Mouse (Mus musculus) stomach, embryonic 15.5 days (tissue): ENCODE measurements around the gene Celf5. TPM values are rescaled to one million over a fixed set of nuclear protein-coding genes. Genes with fewer than 3 reads are reported as not detected.
"Not testable (repeated sequence)": the region's sequence is repeated elsewhere in the genome, so short reads cannot be mapped to it uniquely, and the experiment has no call there.

ENCODE experiments used
- ATAC-seq: fragments of 200-750 bp; cut with Nextera tagmentation; 2 replicates; pipeline ENCODE4 v1.8.0; 2017; ENCODE audit warnings: low read depth, moderate number of reproducible peaks, moderate TSS enrichment; ENCODE audit not compliant: insufficient read depth, low FRiP score
- H3K27ac ChIP-seq: fragments of 300-500 bp; sonication (generic); 2 replicates; pipeline ENCODE4 v1.5.1; 2015; ENCODE audit warnings: mild to moderate bottlenecking, inconsistent platforms
- H3K27me3 ChIP-seq: fragments of 300-500 bp; sonication (generic); replicated peaks from 2 replicates; pipeline ENCODE4 v1.6.1; 2015; ENCODE audit warnings: inconsistent platforms
- H3K36me3 ChIP-seq: fragments of 300-500 bp; sonication (generic); 2 replicates; pipeline ENCODE4 v1.6.1; 2015; ENCODE audit warnings: inconsistent platforms
- H3K4me1 ChIP-seq: fragments of 300-500 bp; sonication (generic); 2 replicates; pipeline ENCODE4 v1.6.1; 2015; ENCODE audit warnings: inconsistent platforms
- H3K4me2 ChIP-seq: fragments of 300-500 bp; sonication (generic); 2 replicates; pipeline ENCODE4 v1.6.1; 2015; ENCODE audit warnings: mild to moderate bottlenecking, inconsistent platforms
- H3K4me3 ChIP-seq: fragments of 300-500 bp; sonication (generic); replicated peaks from 2 replicates; pipeline ENCODE4 v1.5.1; 2015; ENCODE audit warnings: inconsistent platforms
- H3K9ac ChIP-seq: fragments of 300-500 bp; sonication (generic); 2 replicates; pipeline ENCODE4 v1.6.1; 2015; ENCODE audit warnings: inconsistent platforms
- H3K9me3 ChIP-seq: fragments of 300-500 bp; sonication (generic); 2 replicates; pipeline ENCODE4 v1.6.1; 2016; ENCODE audit warnings: inconsistent platforms
- WGBS: fragments of 180-500 bp; shearing (Covaris S2); methylation state at CpG from one replicate; pipeline ENCODE4 v1.1.7; 2015; 5-methylcytosine and 5-hydroxymethylcytosine counted together
- polyA plus RNA-seq: library from polyadenylated mRNA; unstranded; fragments of >200 nt; fragmentation: Nextera tagmentation; extraction: Ambion mirVana; gene quantifications from 2 replicates; pipeline ENCODE4 v1.2.1, GENCODE M21; 2015

Gene Celf5
- polyA plus RNA-seq, 1 experiment from 2014 or later: 1.7 TPM

DNA sequence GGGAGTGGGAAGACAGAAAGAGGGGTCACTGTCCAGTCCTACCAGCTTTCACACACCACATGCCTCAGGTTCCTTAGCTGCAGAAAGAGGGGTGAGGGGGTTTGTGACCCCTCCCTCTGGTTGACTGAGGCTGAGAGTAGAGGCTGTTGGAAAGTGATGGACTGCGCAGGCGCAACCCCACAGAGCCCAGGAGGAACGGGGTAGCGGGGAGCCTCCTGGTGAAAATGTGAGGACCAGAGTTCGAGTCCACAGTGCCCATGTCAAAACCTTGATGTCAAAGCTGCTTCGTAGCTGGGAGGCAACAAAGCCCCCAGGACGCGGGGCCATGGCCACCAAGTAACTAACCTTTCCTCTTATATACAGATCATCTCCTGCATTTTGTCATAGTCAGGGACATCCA is 24.9 kb downstream of the Celf5 start:
- Histone ChIP-seq H3K9ac (no peak overlapping the region), H3K36me3 (no peaks in the 10 kb centered on the region), H3K4me3 (no peak overlapping the region), H3K9me3 (no peaks in the 10 kb centered on the region), H3K4me1 (peaks cover 5% of the 10 kb centered on the region; the same call in 1 of the 2 replicates), H3K27me3 (peaks cover 89% of the 10 kb centered on the region), H3K4me2 (no peak overlapping the region), H3K27ac (no peak overlapping the region)
- no peak for ATAC-seq
- WGBS: 82% methylated on average over 8 of the region's 8 CpGs

DNA sequence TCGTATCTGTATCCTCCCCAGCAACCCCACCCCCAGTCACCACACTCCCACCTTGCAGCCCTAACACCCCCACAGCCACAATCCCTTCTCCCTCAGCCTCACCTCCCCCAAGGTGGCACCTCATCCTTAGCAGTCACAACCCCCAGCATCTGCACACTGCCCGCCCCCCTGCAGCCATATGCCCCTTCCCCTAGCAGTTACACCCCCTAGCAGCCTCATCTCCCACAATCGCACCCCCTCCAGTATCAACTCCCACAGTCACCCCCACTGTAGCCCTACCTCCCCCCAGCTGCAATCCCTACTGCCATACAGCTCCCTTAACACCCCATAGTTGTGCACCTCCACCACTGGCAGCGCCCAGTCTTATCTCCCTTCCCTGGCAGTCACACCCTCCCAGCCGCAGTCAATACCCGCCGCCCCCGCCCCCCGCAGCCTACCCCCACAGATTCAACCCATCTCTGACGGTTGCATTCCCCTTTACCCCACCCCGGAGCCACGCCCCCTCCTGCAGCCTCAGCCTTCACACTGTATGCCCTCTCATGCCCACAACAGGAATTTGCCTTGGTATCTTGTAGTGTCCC is 25.4 kb downstream of the Celf5 start:
- Histone ChIP-seq H3K27me3 (peaks cover 89% of the 10 kb centered on the region), H3K4me1 (peaks cover 3% of the 10 kb centered on the region; the same call in 1 of the 2 replicates), H3K36me3 (no peaks in the 10 kb centered on the region), H3K27ac (no peak overlapping the region), H3K9me3 (no peaks in the 10 kb centered on the region), H3K4me2 (no peak overlapping the region), H3K4me3 (no peak overlapping the region), H3K9ac (no peak overlapping the region)
- WGBS: 35% methylated on average over 12 of the region's 12 CpGs
- ATAC-seq: no peak

GRCm38 (mm10) chr10:81455181-81455895 is 27.2 kb downstream of the Celf5 start, which contains the start of gene Nfic:
Nfic (minus strand) TSS chr10:81455635.
- ATAC-seq: no peak
- Histone ChIP-seq H3K27ac (no peak within 1 kb of the TSS), H3K4me1 (no peaks in the 10 kb centered on the region; the same call in 1 of the 2 replicates), H3K4me2 (no peak within 1 kb of the TSS), H3K9ac (no peak within 1 kb of the TSS), H3K4me3 (no peak within 1 kb of the TSS), H3K27me3 (peaks cover 89% of the 10 kb centered on the region), H3K36me3 (no peaks in the 10 kb centered on the region), H3K9me3 (no peaks in the 10 kb centered on the region)
- WGBS: 53% methylated on average over 28 of the region's 28 CpGs

GRCm38 (mm10) chr10:81454106-81454505 is 28.4 kb downstream of the Celf5 start:
- H3K27me3 ChIP-seq: peaks cover 79% of the 10 kb centered on the region
- no peak overlapping the region for H3K9ac ChIP-seq
- no peaks in the 10 kb centered on the region; the same call in 1 of the 2 replicates for H3K4me1 ChIP-seq
- no peak for ATAC-seq
- H3K4me2 ChIP-seq: no peak overlapping the region
- no peak overlapping the region for H3K27ac ChIP-seq
- no peaks in the 10 kb centered on the region for H3K9me3 ChIP-seq
- 66% methylated on average over 2 of the region's 2 CpGs for WGBS
- no peaks in the 10 kb centered on the region for H3K36me3 ChIP-seq
- H3K4me3 ChIP-seq: no peak overlapping the region

DNA sequence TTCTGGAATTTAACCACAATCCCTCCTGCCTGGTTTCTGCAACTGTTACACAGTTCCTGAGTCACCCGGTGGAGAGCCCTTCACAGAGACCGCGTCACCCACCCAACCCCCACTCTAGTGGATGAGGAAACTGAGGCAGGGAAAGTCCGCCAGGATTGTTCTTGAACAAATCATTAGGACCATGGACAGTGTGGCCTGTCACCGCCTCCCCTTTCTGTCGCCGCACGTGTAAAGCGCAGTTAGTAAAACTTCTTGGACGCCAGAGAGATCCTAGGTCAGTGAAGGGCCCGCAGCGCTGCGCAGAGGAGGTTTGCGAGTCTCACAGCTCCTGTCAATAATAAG is 29.6 kb downstream of the Celf5 start:
- WGBS: 2% methylated on average over 14 of the region's 14 CpGs
- Histone ChIP-seq H3K4me3 (no peak overlapping the region), H3K9ac (no peak overlapping the region), H3K9me3 (no peaks in the 10 kb centered on the region), H3K4me1 (no peaks in the 10 kb centered on the region; the same call in 1 of the 2 replicates), H3K36me3 (no peaks in the 10 kb centered on the region), H3K4me2 (no peak overlapping the region), H3K27ac (no peak overlapping the region), H3K27me3 (peaks cover 69% of the 10 kb centered on the region)
- ATAC-seq: no peak

GRCm38 (mm10) chr10:81452237-81452946 is 30.1 kb downstream of the Celf5 start:
- Histone ChIP-seq H3K4me3 (0 out of 2 replicates have a peak overlapping the region, but pooled peaks have one; percentile 5), H3K27ac (no peak overlapping the region), H3K36me3 (no peaks in the 10 kb centered on the region), H3K4me2 (no peak overlapping the region; the same call in 1 of the 2 replicates), H3K27me3 (peaks cover 64% of the 10 kb centered on the region), H3K4me1 (no peaks in the 10 kb centered on the region; the same call in 1 of the 2 replicates), H3K9me3 (no peaks in the 10 kb centered on the region), H3K9ac (no peak overlapping the region)
- ATAC-seq: no peak
- whole genome bisulfite sequencing: 12% methylated on average over 36 of the region's 36 CpGs

GRCm38 (mm10) chr10:81451365-81451745 is 31.2 kb downstream of the Celf5 start:
- H3K4me2 ChIP-seq: no peak overlapping the region
- WGBS: 54% methylated on average over 6 of the region's 6 CpGs
- H3K4me3 ChIP-seq: no peak overlapping the region
- no peak for ATAC-seq
- no peaks in the 10 kb centered on the region for H3K9me3 ChIP-seq
- H3K36me3 ChIP-seq: no peaks in the 10 kb centered on the region
- H3K4me1 ChIP-seq: no peaks in the 10 kb centered on the region; the same call in 1 of the 2 replicates
- no peak overlapping the region for H3K27ac ChIP-seq
- peaks cover 59% of the 10 kb centered on the region for H3K27me3 ChIP-seq
- no peak overlapping the region for H3K9ac ChIP-seq

DNA sequence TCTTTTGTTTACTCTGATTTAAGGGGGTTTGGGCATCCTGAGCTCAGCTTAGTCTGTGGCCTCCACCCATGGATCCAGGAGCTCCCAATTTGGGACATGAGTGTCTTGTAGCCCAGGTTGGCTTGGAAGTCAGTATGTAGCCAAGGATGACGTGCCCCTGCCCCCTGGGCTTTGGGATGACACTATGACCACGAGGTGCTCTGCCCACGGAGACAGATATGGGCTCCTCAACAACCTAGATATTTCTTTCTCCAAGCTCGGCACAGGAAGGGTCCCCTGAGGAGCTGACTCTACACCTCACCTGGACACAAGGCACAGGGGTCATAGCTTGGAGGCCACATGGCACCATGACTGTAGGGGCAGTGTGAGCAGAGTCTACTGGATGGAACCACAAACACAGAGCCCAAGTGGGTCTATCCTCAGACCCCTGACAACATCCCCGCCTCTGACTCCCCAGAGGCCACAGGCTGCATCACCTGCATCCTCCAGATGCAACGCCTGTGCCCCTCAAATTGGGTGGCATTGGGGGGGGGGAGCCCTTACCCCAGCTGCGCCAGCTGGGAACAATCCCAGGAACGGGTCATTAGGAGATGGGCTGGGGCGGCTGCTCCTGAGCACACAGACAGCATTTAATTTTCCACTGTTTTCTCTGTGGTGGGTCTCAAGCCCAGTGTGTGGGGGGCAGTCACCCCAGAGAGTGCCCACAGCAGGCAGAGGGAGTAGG is 31.7 kb downstream of the Celf5 start:
- Histone ChIP-seq H3K27me3 (peaks cover 53% of the 10 kb centered on the region), H3K4me2 (no peak overlapping the region), H3K9ac (no peak overlapping the region), H3K4me3 (no peak overlapping the region), H3K9me3 (no peaks in the 10 kb centered on the region), H3K4me1 (no peaks in the 10 kb centered on the region; the same call in 1 of the 2 replicates), H3K27ac (no peak overlapping the region), H3K36me3 (no peaks in the 10 kb centered on the region)
- WGBS: 53% methylated on average over 9 of the region's 9 CpGs
- ATAC-seq: no peak

DNA sequence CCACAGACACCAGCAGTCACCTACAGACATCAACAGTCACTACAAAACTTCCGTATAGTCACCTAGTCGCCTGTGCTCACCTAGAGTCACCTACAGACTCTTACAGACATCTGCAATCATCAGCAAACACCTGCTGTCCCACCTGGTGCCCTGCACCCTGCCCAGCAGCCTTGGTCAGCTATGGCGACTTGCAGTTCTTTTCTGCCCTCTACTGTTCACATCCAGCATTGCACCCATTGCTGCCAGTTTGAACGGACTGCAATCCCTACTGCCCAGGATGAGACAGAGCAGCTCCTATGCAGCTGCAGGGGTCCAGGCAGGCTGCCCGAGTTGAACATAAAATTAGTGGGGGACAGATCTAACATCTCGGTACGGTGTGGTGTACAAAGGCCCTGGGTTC is 32.4 kb downstream of the Celf5 start:
- 3% methylated on average over 7 of the region's 7 CpGs for WGBS
- Histone ChIP-seq H3K4me1 (no peaks in the 10 kb centered on the region; the same call in 1 of the 2 replicates), H3K4me3 (no peak overlapping the region), H3K9ac (no peak overlapping the region), H3K36me3 (no peaks in the 10 kb centered on the region), H3K27ac (no peak overlapping the region), H3K27me3 (peaks cover 46% of the 10 kb centered on the region), H3K4me2 (no peak overlapping the region), H3K9me3 (no peaks in the 10 kb centered on the region)
- ATAC-seq: peak; percentile 72

DNA sequence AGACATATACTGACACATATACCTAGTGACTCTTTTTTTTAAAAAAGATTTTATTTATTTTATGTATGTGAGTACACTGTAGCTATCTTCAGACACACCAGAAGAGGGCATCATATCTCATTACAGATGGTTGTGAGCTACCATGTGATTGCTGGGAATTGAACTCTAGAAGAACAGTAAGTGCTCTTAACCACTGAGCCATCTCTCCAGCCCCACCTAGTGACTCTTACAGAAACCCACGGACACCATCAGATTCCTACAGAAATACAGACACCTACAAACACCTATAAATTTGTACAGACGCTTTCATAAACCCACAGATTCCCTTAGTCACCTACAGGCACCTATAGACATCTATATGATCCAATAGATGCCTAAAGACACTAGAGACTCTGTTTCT is 37.0 kb downstream of the Celf5 start:
- not testable (repeated sequence) for H3K9me3 ChIP-seq, H3K4me2 ChIP-seq, H3K27ac ChIP-seq, H3K4me1 ChIP-seq, H3K4me3 ChIP-seq, H3K27me3 ChIP-seq, H3K9ac ChIP-seq, H3K36me3 ChIP-seq, ATAC-seq
- 27% methylated on average over 2 of the region's 2 CpGs for WGBS

DNA sequence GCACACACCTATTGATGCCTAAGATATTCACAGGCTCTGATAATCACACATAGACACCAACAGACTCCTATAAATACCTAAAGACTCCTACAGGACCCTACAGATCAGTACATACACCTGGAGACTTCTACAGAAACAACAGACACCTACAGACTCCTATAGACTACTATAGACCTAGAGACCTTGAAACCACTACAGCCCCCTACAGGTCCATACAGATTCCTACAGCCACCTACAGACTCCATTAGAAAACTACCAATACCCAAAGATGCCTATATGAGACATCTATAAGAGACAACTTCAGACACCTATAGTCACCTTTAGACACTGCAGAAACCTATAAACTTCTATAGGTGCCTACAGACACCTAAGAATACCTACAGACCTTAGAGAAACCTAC is 41.5 kb downstream of the Celf5 start:
- ATAC-seq: no peak
- H3K27me3 ChIP-seq: no peaks in the 10 kb centered on the region

More for the DNA sequence above, 41.5 kb downstream of the Celf5 start:
- H3K9ac ChIP-seq: no peak overlapping the region
- H3K4me1 ChIP-seq: no peaks in the 10 kb centered on the region
- H3K9me3 ChIP-seq: no peaks in the 10 kb centered on the region
- H3K36me3 ChIP-seq: no peaks in the 10 kb centered on the region
- no peak overlapping the region for H3K27ac ChIP-seq
- no peak overlapping the region for H3K4me3 ChIP-seq
- no peak overlapping the region for H3K4me2 ChIP-seq
